25 mouse cellular contexts compared by ENCODE assay signal in genomic region chr4:89305691-89306090, GRCm38 (mm10). TPM values are rescaled to one million over a fixed set of nuclear protein-coding genes. Genes with fewer than 3 reads are reported as not detected.
A peak's percentile ranks its signal among the peaks of the same experiment; 100 is the strongest.
DNase-seq lines count a peak whose midpoint lies in the region; ATAC-seq and TF ChIP-seq lines count a peak whose summit lies in the region.
"Had no signal": no experiment of that assay in that cellular context is flagged by ENCODE, and none has a peak within 500 bp of the region (broad histone marks: within the 10 kb centered on the region; RNA-seq: fewer than 3 reads in every experiment).

No protein-coding gene starts in this region.

- H3K27me3 ChIP-seq in hindbrain, embryonic 10.5 days (ENCODE audit: insufficient read depth, poor library complexity, severe bottlenecking): peaks cover 100% of the 10 kb centered on the region
- peaks cover 74% of the 10 kb centered on the region for H3K27me3 ChIP-seq in hindbrain, embryonic 16.5 days (replicated peaks; ENCODE audit: control insufficient read depth, insufficient read depth, low read length)
- peaks cover 91% of the 10 kb centered on the region for H3K27me3 ChIP-seq in midbrain, embryonic 11.5 days (ENCODE audit: control insufficient read depth, insufficient read depth, low read length)
- peaks cover 85% of the 10 kb centered on the region for H3K27me3 ChIP-seq in midbrain, postnatal 0 days (ENCODE audit: insufficient read depth, low read length)
- H3K27me3 ChIP-seq: Patski had no signal

- 8% methylated on average over 3 of the region's 3 CpGs for WGBS in hindbrain, embryonic 10.5 days
- WGBS in hindbrain, embryonic 16.5 days: 8% methylated on average over 3 of the region's 3 CpGs
- WGBS in midbrain, embryonic 11.5 days: 4% methylated on average over 3 of the region's 3 CpGs
- 7% methylated on average over 3 of the region's 3 CpGs for WGBS in midbrain, postnatal 0 days

- H3K9me3 ChIP-seq in hindbrain, embryonic 10.5 days: no peaks in the 10 kb centered on the region
- H3K9me3 ChIP-seq in hindbrain, embryonic 16.5 days (ENCODE audit: control insufficient read depth, low read length): peaks cover 2% of the 10 kb centered on the region; the same call in 1 of the 2 replicates
- no peaks in the 10 kb centered on the region for H3K9me3 ChIP-seq in midbrain, embryonic 11.5 days (ENCODE audit: control insufficient read depth, low read length)
- no peaks in the 10 kb centered on the region for H3K9me3 ChIP-seq in midbrain, postnatal 0 days (ENCODE audit: low read length)
- H3K9me3 ChIP-seq: embryonic facial prominence, embryonic 10.5 days; embryonic facial prominence, embryonic 12.5 days; forebrain, embryonic 10.5 days; forebrain, embryonic 12.5 days had no signal

- no peak for TF ChIP-seq CTCF in midbrain, postnatal 0 days (IDR thresholded peaks at IDR 0.05)

- no peaks in the 10 kb centered on the region for H3K36me3 ChIP-seq in hindbrain, embryonic 10.5 days
- no peaks in the 10 kb centered on the region for H3K36me3 ChIP-seq in hindbrain, embryonic 16.5 days (ENCODE audit: control insufficient read depth, insufficient read depth, low read length)
- H3K36me3 ChIP-seq in midbrain, embryonic 11.5 days (ENCODE audit: control insufficient read depth, insufficient read depth, low read length): no peaks in the 10 kb centered on the region
- no peaks in the 10 kb centered on the region for H3K36me3 ChIP-seq in midbrain, postnatal 0 days (ENCODE audit: insufficient read depth, low read length)
- H3K36me3 ChIP-seq: embryonic facial prominence, embryonic 10.5 days; embryonic facial prominence, embryonic 12.5 days; forebrain, embryonic 10.5 days; forebrain, embryonic 12.5 days had no signal

- no peak overlapping the region for H3K4me2 ChIP-seq in hindbrain, embryonic 16.5 days (ENCODE audit: low read length)
- no peak overlapping the region for H3K4me2 ChIP-seq in midbrain, embryonic 11.5 days
- H3K4me2 ChIP-seq in midbrain, postnatal 0 days (ENCODE audit: low read depth, low read length, poor library complexity, severe bottlenecking): no peak overlapping the region
- H3K4me2 ChIP-seq: embryonic facial prominence, embryonic 12.5 days; forebrain, embryonic 12.5 days had no signal

- H3K4me3 ChIP-seq in hindbrain, embryonic 10.5 days: no peak overlapping the region
- H3K4me3 ChIP-seq in hindbrain, embryonic 16.5 days (ENCODE audit: low read length): no peak overlapping the region
- H3K4me3 ChIP-seq in midbrain, embryonic 11.5 days (ENCODE audit: low read depth, low read length): no peak overlapping the region
- no peak overlapping the region for H3K4me3 ChIP-seq in midbrain, postnatal 0 days (ENCODE audit: low read depth, low read length)
- H3K4me3 ChIP-seq: embryonic facial prominence, embryonic 10.5 days; embryonic facial prominence, embryonic 12.5 days; erythroblast, embryonic 14.5 days; forebrain, embryonic 10.5 days; forebrain, embryonic 12.5 days had no signal

- no peak overlapping the region for H3K27ac ChIP-seq in hindbrain, embryonic 10.5 days
- no peak overlapping the region for H3K27ac ChIP-seq in hindbrain, embryonic 16.5 days (ENCODE audit: low read depth, low read length)
- H3K27ac ChIP-seq in midbrain, embryonic 11.5 days (ENCODE audit: low read depth, low read length): no peak overlapping the region
- H3K27ac ChIP-seq in midbrain, postnatal 0 days (ENCODE audit: low read depth, low read length): no peak overlapping the region
- H3K27ac ChIP-seq: embryonic facial prominence, embryonic 10.5 days; embryonic facial prominence, embryonic 12.5 days; forebrain, embryonic 10.5 days; forebrain, embryonic 12.5 days had no signal

- H3K4me1 ChIP-seq in hindbrain, embryonic 10.5 days (replicated peaks): peaks cover 12% of the 10 kb centered on the region
- peaks cover 3% of the 10 kb centered on the region; the same call in 1 of the 2 replicates for H3K4me1 ChIP-seq in hindbrain, embryonic 16.5 days (ENCODE audit: control insufficient read depth, insufficient read depth, low read depth, low read length)
- peaks cover 4% of the 10 kb centered on the region; the same call in 1 of the 2 replicates for H3K4me1 ChIP-seq in midbrain, embryonic 11.5 days (ENCODE audit: control insufficient read depth, insufficient read depth, low read length)
- H3K4me1 ChIP-seq in midbrain, postnatal 0 days (ENCODE audit: insufficient read depth, low read length): no peaks in the 10 kb centered on the region

- ATAC-seq in hindbrain, embryonic 16.5 days: no peak
- no peak for ATAC-seq in midbrain, embryonic 11.5 days (ENCODE audit: low FRiP score)
- no peak for ATAC-seq in midbrain, postnatal 0 days (ENCODE audit: low FRiP score)
- ATAC-seq: activated CD4-positive, CD25-positive, alpha-beta regulatory T cell, adult 4 months; forebrain, embryonic 14.5 days; forebrain, embryonic 16.5 days; Patski had no signal

- H3K9ac ChIP-seq in hindbrain, embryonic 16.5 days (ENCODE audit: low read depth, low read length): no peak overlapping the region
- no peak overlapping the region for H3K9ac ChIP-seq in midbrain, embryonic 11.5 days (ENCODE audit: low read length)
- no peak overlapping the region for H3K9ac ChIP-seq in midbrain, postnatal 0 days (replicated peaks; ENCODE audit: low read length, poor library complexity, severe bottlenecking)
- H3K9ac ChIP-seq: embryonic facial prominence, embryonic 12.5 days; forebrain, embryonic 12.5 days had no signal

- peak; percentile 19 for DNase-seq in hindbrain, embryonic 10.5 days (ENCODE audit: low spot score)
- peak; percentile 91 for DNase-seq in midbrain, embryonic 11.5 days (ENCODE audit: low spot score, missing footprints)
- DNase-seq in midbrain, postnatal 0 days (ENCODE audit: low spot score): no peak
- DNase-seq in A20 (ENCODE audit: low read depth, low spot score): peak; percentile 10
- no peak for DNase-seq in urinary bladder, postnatal 10 days (ENCODE audit: low spot score)
- DNase-seq: adrenal gland, adult 8-10 months; adrenal gland, postnatal 14 days; adrenal gland, postnatal 36 days; cerebellum, adult 11-12 months; cerebellum, adult 2 months; cerebellum, adult 9-10 months; cerebellum, postnatal 10 days; cerebellum, postnatal 25 days had no signal

RNA-seq across cellular contexts. Expression of gene Cdkn2b, which starts 5.1 kb away (rescaled TPM):
- polyA plus RNA-seq in hindbrain, embryonic 10.5 days (2016; fragmentation: Nextera tagmentation; extraction: Ambion mirVana): 0.54 and 2.2 TPM in 2 replicates
- polyA plus RNA-seq in hindbrain, embryonic 16.5 days (2015; fragmentation: Nextera tagmentation; extraction: Ambion mirVana): 1.1 and 1.7 TPM in 2 replicates
- 0.15 TPM in 1 of 2 replicates, not detected in the other for polyA plus RNA-seq in midbrain, embryonic 11.5 days (2014; fragmentation: Nextera tagmentation; extraction: Ambion mirVana)
- 1.2 and 4.2 TPM in 2 replicates for total RNA-seq in midbrain, postnatal 0 days (2014; rRNA removed)
- 2.1 and 2.8 TPM in 2 replicates for polyA plus RNA-seq in midbrain, postnatal 0 days (2015; fragmentation: Nextera tagmentation; extraction: Ambion mirVana)
- polyA plus RNA-seq: C2C12; erythroblast, embryonic 14.5 days had no signal

RNA-seq across cellular contexts. Expression of gene Cdkn2a, which starts 11.2 kb away (rescaled TPM):
- not detected in 2 replicates for polyA plus RNA-seq in hindbrain, embryonic 10.5 days (2016; fragmentation: Nextera tagmentation; extraction: Ambion mirVana)
- not detected in 2 replicates for polyA plus RNA-seq in hindbrain, embryonic 16.5 days (2015; fragmentation: Nextera tagmentation; extraction: Ambion mirVana)
- polyA plus RNA-seq in midbrain, embryonic 11.5 days (2014; fragmentation: Nextera tagmentation; extraction: Ambion mirVana): not detected in 2 replicates
- not detected in 2 replicates for total RNA-seq in midbrain, postnatal 0 days (2014; rRNA removed)
- polyA plus RNA-seq in midbrain, postnatal 0 days (2015; fragmentation: Nextera tagmentation; extraction: Ambion mirVana): not detected in 2 replicates
- polyA plus RNA-seq: C2C12; cerebellum, adult 2 months; embryonic facial prominence, embryonic 10.5 days; embryonic facial prominence, embryonic 12.5 days; embryonic facial prominence, embryonic 14.5 days; forebrain, embryonic 10.5 days; forebrain, embryonic 12.5 days; forebrain, embryonic 14.5 days; forebrain, embryonic 16.5 days had no signal

Comparison
In these comparisons a context has a peak if more than half of its experiments do, and no peak if none do; other contexts are left out.
1. DNase-seq: peak in hindbrain, embryonic 10.5 days (single experiment), midbrain, embryonic 11.5 days (single experiment) and A20 (single experiment); none in midbrain, postnatal 0 days (single experiment) and urinary bladder, postnatal 10 days (single experiment).